Mouse (Mus musculus) MEL-GATA-1-ER (cell line): ENCODE measurements around the gene Nav2.

Experiments used
- DNase-seq: peaks from one replicate; pipeline ENCODE4 v3.0.0-alpha.2; 2012; ENCODE audit warnings: low read depth; ENCODE audit errors: extremely low read depth

The Nav2 gene

DNA sequence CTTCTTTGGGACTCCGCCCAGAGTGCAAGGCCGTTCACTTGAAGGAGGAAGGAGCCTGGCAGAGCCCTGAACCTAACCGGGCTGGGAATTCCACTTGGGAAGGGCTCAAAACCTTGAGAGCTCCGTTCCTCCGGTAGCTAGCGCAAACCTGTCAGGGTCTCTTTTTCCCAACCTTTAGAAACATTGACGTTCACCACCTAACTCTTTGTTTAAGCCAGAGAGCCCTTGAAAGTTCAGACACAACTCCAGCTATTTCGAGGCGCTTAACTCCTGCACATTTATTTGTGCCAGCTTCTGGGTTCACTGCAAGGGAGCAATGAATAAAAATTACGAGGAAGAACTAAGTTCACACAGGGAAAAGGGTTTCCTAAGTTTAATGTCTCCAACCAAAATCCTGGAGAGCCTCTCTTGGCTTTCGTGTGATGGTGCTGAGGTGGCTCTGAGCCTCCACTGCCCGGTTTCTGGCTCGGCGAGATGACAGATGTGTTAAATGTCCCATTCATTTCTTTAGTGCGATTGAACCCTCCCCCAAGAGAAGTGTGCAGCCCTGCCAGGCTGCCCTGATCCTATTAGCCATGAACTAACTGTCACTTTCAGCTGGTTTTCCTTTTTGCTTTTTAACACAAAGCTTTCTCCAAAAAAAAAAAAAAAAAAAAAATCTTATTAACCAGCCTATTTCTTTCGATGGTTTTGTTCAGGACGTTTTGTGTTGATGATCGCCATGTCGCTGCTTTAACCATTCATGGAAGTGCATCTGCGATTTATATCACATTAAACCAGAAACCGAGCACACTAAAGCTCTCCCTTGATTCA lies 729.5 kb downstream of the Nav2 start:
- DNase-seq: no peak

DNA sequence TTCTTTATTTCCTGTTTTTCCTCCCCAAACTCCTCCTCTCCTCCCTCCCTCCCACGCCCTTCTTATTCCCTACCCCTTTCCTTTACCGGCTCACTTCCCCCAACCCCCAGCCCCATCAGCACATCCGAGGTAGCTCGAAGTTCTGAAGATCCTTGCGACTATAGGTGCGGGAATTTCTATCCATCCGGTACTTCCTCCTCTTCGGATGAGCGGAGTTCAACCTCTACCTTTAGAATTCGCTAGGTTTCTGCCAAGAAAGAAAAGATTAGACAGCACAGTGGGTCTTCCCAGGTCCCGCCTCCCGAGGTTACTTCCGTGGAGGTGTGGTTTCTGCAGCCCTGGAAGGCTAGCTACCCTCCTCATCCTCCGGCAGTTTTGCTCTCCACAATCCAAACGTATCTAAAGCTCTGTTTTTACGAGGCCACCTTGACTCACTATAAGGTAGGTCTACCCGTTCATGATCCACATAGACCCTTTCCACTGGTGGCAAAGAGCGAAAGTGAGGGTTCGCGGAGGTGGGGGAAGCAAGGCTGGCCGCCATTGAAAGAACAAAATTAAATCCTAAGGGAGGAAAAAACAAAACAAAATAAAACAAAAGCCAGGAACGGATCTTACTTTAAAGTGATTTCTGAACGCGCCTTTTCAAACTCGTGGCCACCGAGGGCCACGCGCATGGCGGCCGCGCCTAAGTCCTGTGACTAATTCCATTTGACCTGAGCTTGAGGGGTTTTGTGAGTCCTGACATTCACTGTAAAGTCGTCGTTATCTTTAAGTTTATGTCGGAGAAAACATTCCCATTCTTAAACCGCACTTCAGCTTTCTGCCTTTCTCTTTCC lies 730.6 kb downstream of the Nav2 start:
- DNase-seq: no peak

DNA sequence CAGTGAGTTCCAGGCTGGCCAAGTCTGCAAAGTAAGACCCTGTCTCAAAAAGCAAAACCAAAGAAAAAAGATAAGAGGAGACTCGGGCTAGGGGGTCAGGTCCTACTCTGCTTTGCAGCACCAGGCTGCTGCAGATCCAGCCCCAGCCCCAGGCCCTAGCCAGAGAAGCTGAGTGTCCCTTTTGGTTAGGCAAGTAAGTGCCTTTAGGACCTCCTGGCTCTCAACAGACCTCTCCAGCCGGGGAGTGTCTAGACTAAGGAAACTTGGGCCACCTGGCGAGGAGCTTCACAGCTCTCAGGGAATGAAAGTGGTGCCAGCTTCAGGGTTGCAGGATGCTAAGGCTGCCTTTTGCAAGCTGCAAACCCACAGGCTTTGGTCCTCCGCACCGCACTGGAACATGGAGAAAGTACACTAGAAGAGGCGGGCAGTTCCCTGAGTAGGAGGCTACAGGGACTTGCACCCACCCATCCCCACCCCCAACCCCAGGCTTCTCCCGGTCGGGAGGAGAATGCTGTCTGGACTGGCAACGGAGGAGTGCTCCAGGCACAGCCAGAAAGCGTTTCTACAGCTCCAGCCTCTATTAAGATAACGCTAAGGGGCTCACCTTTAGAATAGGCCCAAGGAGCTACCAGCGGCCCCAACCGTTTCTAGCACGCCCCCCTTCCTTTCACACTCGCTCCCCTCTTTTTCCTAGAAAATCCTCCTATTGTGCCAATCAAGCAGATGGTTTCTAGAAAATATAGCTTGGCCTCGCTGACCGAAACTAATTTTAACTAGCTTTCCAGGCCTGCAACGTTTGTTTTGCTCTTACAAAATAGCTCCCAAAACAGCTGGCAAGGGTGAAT lies 731.6 kb downstream of the Nav2 start:
- no peak for DNase-seq

GRCm38 (mm10) chr7:49640709-49641305 lies 732.3 kb downstream of the Nav2 start:
- DNase-seq: no peak
